Mouse (Mus musculus) neural tube, postnatal 0 days (tissue): Measurements from ENCODE around the gene Tspan4. TPM values are rescaled to one million over a fixed set of nuclear protein-coding genes. Genes with fewer than 3 reads are reported as not detected.

Experiments used
- polyA plus RNA-seq: library from polyadenylated mRNA; unstranded; fragments of >200 nt; fragmentation: Nextera tagmentation; extraction: Ambion mirVana; gene quantifications from 2 replicates; pipeline ENCODE4 v1.2.1, GENCODE M21; 2015

Gene Tspan4
- polyA plus RNA-seq: 106 TPM in 2 replicates

DNA sequence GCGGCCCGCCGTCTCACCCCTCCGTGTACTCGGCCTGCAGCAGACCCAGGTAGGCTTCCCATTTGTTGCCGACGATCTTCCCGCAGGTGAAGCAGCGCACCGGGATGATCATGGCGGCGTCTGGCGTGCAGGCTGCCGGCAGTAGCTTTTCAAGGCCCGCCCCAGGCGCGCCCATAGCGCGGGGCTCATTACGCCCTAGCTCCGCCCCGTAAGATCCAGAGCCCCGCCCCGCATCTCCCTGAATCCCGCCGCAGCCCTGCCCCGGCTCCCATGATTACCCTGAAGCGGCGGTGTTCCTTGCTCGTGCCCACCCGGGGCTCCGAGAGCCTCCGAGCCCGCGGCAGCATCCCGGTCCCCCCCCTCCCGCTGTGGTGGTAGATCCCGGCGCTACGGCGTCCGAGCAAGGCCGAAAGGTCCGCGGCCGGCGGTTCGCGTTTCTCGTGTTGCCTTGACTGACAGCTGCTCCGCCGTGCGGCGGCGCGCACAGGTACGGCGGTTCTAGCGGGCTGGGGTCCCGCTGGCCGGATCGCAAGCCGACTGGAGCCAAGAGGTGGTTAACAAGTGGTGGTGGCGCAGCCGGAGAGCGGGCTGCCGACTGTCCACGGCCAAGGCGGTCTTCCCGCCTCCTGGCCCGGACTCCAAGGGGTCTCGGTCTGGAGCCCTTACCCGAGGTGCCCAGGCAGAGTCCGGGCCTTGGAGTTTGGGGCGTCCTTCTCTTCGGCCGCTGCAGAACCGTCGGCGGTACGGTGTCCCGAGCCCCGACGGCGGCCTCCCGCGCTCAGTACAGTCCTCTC is at the start of gene Tspan4, which contains the start of gene Polr2l:
Gene Tspan4, plus strand, starts transcription at position 230 of the 794 bp plus-strand sequence.
Gene Polr2l, minus strand, starts transcription at position 122 of the 794 bp plus-strand sequence.

DNA sequence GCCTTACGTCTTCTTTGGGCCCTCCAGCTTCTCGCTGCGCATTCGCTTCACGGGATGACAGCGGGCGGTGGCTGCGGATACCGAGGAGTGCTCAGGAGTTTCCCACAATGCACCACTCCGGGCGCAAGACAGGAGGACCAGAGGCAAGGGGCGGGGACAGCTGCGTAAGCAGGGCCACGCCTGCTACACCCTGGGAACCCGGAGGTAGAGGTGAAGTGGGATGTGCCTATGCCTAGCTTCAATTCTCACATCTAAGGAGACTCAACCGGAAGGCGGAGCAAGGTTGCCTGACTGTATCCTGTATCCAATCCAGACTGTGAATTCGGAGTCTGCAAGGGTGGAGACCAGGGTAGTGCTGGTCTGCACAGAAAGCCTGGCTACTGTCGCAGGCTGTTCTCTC is 45.7 kb upstream of the Tspan4 start, which contains the start of gene Cend1:
Gene Cend1, minus strand, starts transcription at position 182 of the 400 bp plus-strand sequence.

DNA sequence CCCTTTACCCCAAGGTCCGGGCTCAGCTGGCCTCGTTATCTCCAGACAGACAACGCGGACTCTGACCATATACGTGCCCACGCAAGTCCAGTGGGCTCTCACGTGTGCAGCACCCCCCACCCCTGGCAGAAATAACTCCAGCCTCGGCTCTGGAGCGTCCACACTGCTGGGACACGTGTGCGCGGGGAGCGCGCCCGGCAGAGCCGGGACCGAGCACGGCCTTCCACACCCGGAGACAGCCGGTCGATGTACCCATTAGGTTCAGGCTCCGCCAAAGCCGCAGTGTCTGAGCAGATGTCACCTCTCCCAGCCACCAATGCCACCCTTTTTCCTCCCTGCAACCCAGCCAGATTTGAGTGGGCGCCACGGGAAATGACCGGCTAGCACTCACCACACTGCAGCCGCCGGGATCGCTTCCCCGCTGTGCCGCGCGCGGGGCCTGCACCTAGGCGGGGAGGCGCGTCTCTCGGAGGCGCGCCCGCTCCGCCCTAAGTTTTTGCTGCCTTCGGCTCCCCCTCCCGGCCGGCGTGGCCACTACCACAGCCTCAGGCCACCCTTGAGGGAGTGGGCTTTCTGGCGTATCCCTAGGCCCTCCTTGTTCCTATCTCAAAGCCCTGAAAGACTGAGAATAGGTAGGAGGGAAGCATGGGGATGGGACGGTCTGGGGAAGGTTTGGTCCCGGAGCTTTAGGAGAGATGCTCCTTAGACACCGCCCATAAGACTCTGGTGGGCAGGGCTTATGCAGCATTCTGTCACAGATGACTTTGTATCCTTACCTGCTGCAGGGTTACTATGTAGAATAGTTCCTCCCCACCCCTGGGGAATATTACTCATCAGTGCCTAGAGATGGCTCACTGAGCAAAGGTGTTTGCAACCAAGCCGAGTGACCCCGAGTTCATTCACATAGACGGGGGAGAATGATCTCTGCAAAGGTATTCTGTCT is 37.6 kb upstream of the Tspan4 start, which contains the start of gene Slc25a22:
Gene Slc25a22, minus strand, starts transcription at position 715 of the 943 bp plus-strand sequence.

DNA sequence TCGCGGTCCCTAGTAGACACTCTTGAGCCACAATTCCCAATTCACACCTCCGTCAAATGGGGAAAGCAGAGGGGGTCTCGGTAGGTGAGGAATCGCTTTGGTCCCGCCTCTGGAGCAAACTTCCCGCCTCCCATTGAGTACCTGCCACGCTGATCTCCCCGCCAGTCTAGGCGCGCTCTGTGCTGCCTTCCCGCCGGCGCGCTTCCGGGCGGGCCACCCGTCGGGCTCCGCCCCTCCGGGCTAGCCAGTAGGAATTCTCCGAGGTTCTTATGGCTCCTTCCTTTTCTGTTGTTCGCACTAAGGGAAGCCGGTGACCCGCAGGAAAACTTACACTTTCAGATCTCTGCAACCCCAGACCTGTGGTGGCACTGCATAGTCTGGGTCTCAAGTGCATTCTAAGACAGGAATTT is 31.2 kb upstream of the Tspan4 start, which contains the start of gene Pidd1:
Gene Pidd1, minus strand, starts transcription at position 198 of the 410 bp plus-strand sequence.

DNA sequence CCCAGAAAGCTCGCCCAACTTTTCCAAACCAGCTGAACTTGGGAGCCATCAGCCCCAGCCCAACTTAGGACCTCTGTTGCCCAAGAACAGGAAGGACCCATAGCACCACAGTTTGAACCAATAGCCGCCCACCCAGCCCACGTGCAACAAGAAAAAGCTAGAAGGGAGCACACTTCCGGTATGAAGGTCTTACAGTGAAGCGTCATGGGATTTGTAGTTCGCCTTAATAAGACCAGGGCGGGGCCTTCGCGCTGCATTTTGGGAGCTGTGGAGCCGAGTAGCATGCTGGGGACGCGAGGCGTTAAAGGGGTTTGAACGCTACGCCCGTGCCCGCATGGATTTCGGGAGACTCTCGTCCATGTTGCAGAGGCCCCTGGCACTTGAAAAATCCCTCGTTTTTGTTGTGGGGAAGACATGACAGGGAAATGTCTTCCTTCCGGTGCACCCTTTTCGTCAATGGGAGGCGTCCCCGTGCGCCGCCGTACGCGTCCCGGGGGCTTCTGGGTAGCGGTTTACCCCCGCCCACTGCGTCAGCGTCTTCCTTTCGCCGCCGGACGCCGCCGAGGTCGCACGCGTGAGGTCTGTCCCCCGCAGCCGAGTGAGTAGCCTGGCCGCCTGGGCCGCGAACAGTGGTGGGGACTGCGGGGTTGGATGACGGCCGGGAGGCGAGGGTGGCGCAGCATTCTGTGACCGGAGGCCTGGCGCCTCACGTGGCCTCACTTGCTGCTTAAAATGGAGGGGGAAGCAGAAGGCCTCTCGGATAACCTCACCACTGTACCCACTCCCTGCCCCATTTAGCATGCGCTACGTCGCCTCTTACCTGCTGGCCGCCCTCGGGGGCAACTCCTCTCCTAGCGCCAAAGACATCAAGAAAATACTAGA is 27.7 kb upstream of the Tspan4 start, which contains the start of gene Rplp2:
Gene Rplp2, plus strand, starts transcription at position 261 of the 882 bp plus-strand sequence.

DNA sequence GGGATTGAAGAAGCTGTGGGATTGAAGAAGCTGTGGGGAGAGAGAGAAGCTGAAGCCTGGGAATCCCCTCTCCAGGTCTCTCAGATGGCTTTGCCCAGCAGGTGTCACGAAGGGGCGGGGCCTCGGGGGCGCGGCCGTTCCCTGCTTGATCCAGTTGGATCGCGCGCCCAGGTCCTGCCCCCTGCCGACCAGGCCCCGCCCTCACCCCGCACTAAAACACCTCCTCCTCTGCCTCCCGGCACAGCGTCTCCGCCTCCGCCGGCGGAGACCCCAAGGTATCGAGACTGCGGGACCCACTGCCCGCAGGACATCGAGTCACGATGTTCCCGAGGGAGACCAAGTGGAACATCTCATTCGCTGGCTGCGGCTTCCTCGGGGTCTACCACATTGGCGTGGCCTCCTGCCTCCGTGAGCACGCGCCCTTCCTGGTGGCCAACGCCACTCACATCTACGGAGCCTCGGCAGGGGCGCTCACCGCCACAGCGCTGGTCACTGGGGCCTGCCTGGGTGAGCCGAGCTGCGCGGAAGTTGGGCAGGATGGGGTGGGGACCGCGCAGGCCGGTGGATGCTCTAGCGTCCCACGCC is 20.0 kb upstream of the Tspan4 start, which contains the start of gene Pnpla2:
Gene Pnpla2, plus strand, starts transcription at position 232 of the 585 bp plus-strand sequence.

DNA sequence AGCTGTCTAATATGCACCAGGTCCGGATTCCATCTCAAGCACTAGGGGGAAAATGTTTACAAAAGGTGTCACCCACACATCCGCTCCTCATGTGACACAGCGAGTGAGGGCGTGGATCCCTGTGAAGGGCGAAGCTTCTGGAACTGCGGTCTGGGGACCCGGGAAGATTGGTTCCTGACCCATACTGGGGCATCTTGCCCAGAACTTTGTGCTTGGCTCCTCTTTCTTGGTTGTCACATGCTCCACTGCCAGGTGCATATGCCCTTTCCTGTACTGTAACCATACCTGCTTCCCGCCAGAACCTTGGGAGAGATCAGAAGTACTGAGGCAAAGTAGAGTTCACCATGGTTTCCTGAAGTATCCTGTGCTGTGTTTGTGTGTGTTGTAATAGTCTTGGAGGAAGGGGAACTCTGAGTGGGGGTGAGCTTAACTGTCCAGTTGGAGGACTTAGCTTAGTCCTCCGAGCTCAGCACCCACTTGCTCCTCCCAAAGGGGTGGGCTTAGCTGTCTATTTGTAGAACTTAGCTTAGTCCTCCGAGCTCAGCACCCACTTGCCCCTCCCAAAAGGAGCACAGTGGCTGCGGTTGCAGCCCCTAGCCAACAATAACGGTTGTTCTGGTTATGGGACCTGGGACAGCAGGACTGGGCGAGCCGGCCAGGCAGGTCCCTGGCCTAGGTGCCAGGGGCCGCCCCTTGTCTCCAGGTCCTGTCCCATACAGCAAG is 14.5 kb upstream of the Tspan4 start, which contains the start of gene Cracr2b:
Gene Cracr2b, plus strand, starts transcription at position 704 of the 723 bp plus-strand sequence.

DNA sequence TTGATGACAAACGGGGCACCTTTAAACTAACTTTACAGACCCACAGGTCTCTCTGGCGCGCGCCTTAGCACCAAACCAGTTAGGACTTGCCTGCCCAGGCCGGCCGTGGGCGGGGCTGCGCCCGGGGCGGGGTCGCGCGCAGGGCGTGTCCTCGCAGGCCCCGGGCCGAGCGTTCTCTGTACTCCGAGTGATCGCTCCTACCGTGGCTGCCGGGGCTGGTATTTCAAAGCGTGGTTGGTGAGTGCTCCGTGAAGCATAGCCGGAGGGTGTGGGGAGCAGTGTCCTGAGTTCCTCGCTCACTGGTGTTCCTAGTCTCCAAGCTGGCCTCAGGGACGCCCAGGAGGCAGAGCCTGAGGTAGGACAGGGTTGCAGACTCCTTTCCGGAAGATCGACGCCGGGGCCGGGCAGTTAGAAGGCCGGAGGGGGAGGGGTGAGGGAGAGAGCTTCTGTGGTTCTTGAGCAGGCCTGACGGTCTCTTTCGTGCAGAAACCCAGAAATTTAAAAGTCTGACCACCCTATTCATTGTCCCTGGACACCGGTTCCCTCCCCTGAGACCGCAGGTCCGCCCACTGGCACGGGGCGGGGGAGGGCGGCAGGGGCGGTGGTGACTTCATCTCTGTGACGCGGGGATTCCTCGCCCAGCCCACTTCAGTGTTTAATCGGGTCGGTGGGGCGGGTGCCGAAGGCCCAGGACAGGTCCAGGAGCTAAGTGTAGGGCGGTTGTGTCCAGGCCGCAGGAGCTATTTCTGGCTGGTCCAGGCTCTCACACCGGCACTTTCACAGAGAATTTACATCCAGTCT is 7.6 kb upstream of the Tspan4 start, which contains the start of gene Cd151:
Gene Cd151, plus strand, starts transcription at position 163 of the 801 bp plus-strand sequence.

DNA sequence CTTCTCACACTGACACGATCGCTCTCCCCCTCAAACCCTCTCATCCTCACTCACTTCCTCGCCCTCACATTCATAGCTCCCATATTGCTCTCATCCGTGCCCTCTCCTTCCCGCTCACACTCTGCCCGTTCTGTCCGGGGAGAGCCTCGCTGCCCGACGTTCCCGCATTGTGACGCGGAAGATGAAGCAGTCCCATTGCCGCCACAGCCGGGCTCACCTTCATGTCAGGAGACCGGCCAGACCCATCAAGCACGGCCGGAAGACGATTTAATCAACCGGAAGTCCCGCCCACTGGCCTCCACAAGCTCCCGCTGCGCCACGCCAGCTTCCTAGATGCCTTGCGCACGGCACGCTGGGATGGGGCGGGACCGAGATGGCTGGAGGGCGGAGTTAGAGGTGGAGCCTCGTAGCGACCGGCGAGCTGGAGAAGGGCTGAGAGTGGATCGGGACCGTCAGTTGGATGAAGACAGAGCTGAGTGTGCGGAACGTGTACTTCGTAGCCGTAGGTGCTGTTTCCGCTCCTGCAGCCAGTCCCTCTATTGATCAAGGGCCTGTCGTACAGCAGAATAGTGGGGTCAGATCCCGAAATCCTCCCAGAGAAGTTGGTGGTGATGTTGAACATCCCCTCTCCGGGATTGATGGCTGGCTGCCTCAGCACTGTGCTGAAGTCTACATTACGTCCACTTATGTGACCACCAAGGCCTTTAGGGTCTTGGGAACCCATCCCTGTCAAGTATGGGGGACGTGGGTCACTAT is 64.7 kb downstream of the Tspan4 start, which contains the start of gene Chid1:
Gene Chid1, minus strand, starts transcription at position 302 of the 756 bp plus-strand sequence.

Other genes starting within 250 kb of the Tspan4 start
- 32.1 and 33.6 TPM in 2 replicates for gene Phrf1, start 246.5 kb upstream of the Tspan4 start, polyA plus RNA-seq
- gene Irf7, start 208.8 kb upstream of the Tspan4 start, polyA plus RNA-seq: 4.4 and 5.6 TPM in 2 replicates
- gene Cdhr5, start 198.5 kb upstream of the Tspan4 start, polyA plus RNA-seq: 0.20 TPM in 1 of 2 replicates, not detected in the other
- 6.4 and 7.7 TPM in 2 replicates for gene Sct, start 196.1 kb upstream of the Tspan4 start, polyA plus RNA-seq
- 0.62 and 1.3 TPM in 2 replicates for gene Drd4, start 183.2 kb upstream of the Tspan4 start, polyA plus RNA-seq
- gene Deaf1, start 147.6 kb upstream of the Tspan4 start, polyA plus RNA-seq: 212 and 254 TPM in 2 replicates
- 41.4 and 42.7 TPM in 2 replicates for gene Tmem80, start 147.5 kb upstream of the Tspan4 start, polyA plus RNA-seq
- 0.45 and 0.84 TPM in 2 replicates for gene Eps8l2, start 136.4 kb upstream of the Tspan4 start, polyA plus RNA-seq
- gene Taldo1, start 83.0 kb upstream of the Tspan4 start, polyA plus RNA-seq: 246 and 267 TPM in 2 replicates
- gene Gatd1, start 61.1 kb upstream of the Tspan4 start, polyA plus RNA-seq: 44.0 and 44.6 TPM in 2 replicates
- 255 and 295 TPM in 2 replicates for gene Cend1, start 45.7 kb upstream of the Tspan4 start, polyA plus RNA-seq
- 69.2 and 77.6 TPM in 2 replicates for gene Slc25a22, start 37.3 kb upstream of the Tspan4 start, polyA plus RNA-seq
- 1.2 and 1.4 TPM in 2 replicates for gene Pidd1, start 31.2 kb upstream of the Tspan4 start, polyA plus RNA-seq
- 775 and 923 TPM in 2 replicates for gene Rplp2, start 27.9 kb upstream of the Tspan4 start, polyA plus RNA-seq
- 19.9 and 22.2 TPM in 2 replicates for gene Pnpla2, start 20.0 kb upstream of the Tspan4 start, polyA plus RNA-seq
- 4.9 and 10.1 TPM in 2 replicates for gene Cracr2b, start 14.1 kb upstream of the Tspan4 start, polyA plus RNA-seq
- gene Cd151, start 7.8 kb upstream of the Tspan4 start, polyA plus RNA-seq: 18.5 and 18.6 TPM in 2 replicates
- gene Polr2l, start 108 bp upstream of the Tspan4 start, polyA plus RNA-seq: 86.6 and 89.5 TPM in 2 replicates
- gene Chid1, start 64.6 kb downstream of the Tspan4 start, polyA plus RNA-seq: 50.4 and 51.1 TPM in 2 replicates
- gene Ap2a2, start 86.9 kb downstream of the Tspan4 start, polyA plus RNA-seq: 88.9 and 101 TPM in 2 replicates
- 0.08 and 0.15 TPM in 2 replicates for gene Muc6, start 180.1 kb downstream of the Tspan4 start, polyA plus RNA-seq
- gene Muc2, start 215.1 kb downstream of the Tspan4 start, polyA plus RNA-seq: 0.32 and 0.65 TPM in 2 replicates